Mouse (Mus musculus) lung, embryonic 16.5 days (tissue): ENCODE data around the gene Tnks2. TPM values are rescaled to one million over a fixed set of nuclear protein-coding genes. Genes with fewer than 3 reads are reported as not detected.

ENCODE experiments used
- ATAC-seq: fragments of 200-750 bp; cut with Nextera tagmentation; 2 replicates; pipeline ENCODE4 v1.8.0; 2017; ENCODE audit warnings: low read depth, mild to moderate bottlenecking, moderate library complexity
- H3K27ac ChIP-seq: fragments of 300-500 bp; sonication (generic); 2 replicates; pipeline ENCODE4 v1.5.1; 2014; ENCODE audit warnings: mild to moderate bottlenecking, control low read depth, low read length
- H3K27me3 ChIP-seq: fragments of 300-500 bp; sonication (generic); 2 replicates; pipeline ENCODE4 v1.6.1; 2014; ENCODE audit warnings: low read depth, low read length, mixed read lengths; ENCODE audit not compliant: control insufficient read depth, insufficient read depth
- H3K36me3 ChIP-seq: fragments of 300-500 bp; sonication (generic); 2 replicates; pipeline ENCODE4 v1.6.1; 2014; ENCODE audit warnings: low read length; ENCODE audit not compliant: control insufficient read depth, insufficient read depth
- H3K4me1 ChIP-seq: fragments of 300-500 bp; sonication (generic); replicated peaks from 2 replicates; pipeline ENCODE4 v1.6.1; 2014; ENCODE audit warnings: low read length, mixed read lengths; ENCODE audit not compliant: control insufficient read depth, insufficient read depth
- H3K4me2 ChIP-seq: fragments of 300-500 bp; sonication (generic); 2 replicates; pipeline ENCODE4 v1.6.1; 2014; ENCODE audit warnings: low read depth, low read length, control low read depth
- H3K4me3 ChIP-seq: fragments of 300-500 bp; sonication (generic); 2 replicates; pipeline ENCODE4 v1.5.1; 2014; ENCODE audit warnings: mild to moderate bottlenecking, low read length, control low read depth
- H3K9ac ChIP-seq: fragments of 300-500 bp; sonication (generic); 2 replicates; pipeline ENCODE4 v1.6.1; 2014; ENCODE audit warnings: low read length, control low read depth
- H3K9me3 ChIP-seq: fragments of 300-500 bp; sonication (generic); 2 replicates; pipeline ENCODE4 v1.6.1; 2016; ENCODE audit warnings: low read length; ENCODE audit not compliant: control insufficient read depth
- WGBS: fragments of 180-500 bp; shearing (Covaris S2); extraction: QIAGEN DNeasy Blood & Tissue Kit; methylation state at CpG from one replicate; pipeline ENCODE4 v1.1.7; 2014; 5-methylcytosine and 5-hydroxymethylcytosine counted together
- polyA plus RNA-seq: library from polyadenylated mRNA; unstranded; fragments of >200 nt; fragmentation: Nextera tagmentation; extraction: Ambion mirVana; gene quantifications from 2 replicates; pipeline ENCODE4 v1.2.1, GENCODE M21; 2015

Tnks2 gene
- polyA plus RNA-seq: 24.3 and 31.5 TPM in 2 replicates

DNA sequence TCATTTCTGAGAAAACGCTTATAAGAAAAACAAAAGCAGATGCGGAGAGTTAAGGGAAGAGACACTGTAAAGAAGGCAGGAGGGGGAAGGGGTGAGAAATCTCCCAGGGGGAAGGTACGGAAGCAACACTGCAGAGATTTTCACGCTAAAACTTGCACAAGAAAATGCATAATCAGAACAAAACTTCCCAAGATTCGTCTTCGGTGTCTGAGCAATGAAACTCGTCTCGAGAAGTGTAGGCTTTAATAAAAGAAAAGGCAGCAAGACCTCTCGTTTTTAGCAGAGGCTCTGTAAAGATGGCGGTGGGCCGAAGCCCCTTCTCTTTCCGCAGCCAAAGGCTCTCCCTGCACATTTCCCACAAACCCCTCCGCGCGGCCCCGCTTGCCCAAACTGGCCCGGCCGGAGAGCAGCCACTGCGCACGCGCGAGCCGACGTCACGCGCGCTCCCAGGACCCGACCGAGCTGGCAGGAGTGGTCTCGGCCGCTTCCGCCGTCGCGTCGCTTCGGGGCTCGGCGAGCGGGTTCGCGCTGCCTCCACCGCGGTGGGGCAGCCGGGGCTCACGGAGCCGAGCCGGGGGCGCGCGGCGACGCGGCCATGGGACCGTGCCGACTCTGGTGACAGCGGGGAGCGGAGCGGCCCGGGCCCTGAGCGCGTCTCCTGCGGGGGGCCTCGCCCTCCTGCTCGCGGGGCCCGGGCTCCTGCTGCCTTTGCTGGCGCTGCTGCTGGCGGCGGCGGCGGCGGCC is at the start of gene Tnks2:
Gene Tnks2, plus strand, starts transcription at position 445 of the 744 bp plus-strand sequence.
- peak within 1 kb of the TSS; percentile 82 for H3K4me2 ChIP-seq
- peaks cover 2% of the 10 kb centered on the region for H3K36me3 ChIP-seq
- H3K9ac ChIP-seq: peak within 1 kb of the TSS; percentile 95
- peak within 1 kb of the TSS; percentile 67 for H3K4me3 ChIP-seq
- no peaks in the 10 kb centered on the region for H3K9me3 ChIP-seq
- ATAC-seq: peak; percentile 98
- H3K27ac ChIP-seq: peak within 1 kb of the TSS; percentile 99
- H3K27me3 ChIP-seq: no peaks in the 10 kb centered on the region
- peaks cover 11% of the 10 kb centered on the region for H3K4me1 ChIP-seq
- WGBS: under 1% methylated on average over 53 of the region's 73 CpGs

DNA sequence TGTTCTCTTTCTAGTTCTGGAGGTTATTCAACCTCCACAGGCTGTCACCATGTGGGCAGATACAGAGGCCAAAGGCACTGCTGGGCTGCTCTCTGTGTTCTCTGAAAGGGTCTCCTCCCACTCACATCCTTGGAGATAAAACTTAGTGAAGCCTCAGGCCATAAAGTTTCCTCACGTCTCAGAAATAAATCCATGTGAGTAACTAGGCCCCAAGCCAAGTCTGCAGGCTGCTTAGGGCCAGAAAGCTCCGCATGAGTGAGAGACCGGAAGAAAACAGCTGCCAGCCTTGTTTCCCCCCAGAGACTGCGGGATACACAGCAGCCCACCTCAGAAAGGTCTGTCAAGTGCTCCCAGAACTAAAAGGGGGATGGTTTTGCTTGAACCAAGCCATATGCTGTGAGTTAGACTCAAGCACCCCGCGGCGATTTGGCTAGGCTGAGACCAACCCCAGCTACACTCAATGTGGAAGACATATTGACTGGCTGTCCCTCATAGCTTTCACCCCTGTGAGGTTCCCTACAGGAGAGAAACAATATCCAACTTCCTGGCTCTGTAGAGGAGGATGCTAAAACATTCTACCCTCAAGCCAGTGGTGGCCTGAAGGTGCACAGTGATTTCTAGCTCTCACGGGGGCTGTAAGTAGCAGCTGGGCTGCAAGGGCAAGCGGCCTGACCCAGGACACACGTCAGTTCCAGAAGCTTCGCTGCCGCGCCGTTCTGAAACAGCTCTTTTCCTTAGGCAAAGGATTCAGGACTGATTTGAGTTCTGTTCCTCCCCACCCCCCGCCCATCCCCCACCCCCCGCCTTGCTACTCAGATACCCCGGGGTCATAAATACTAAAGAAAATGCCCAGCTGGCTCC is 43.9 kb upstream of the Tnks2 start:
- no peaks in the 10 kb centered on the region for H3K36me3 ChIP-seq
- peak; percentile 88 for ATAC-seq
- H3K4me2 ChIP-seq: no peak overlapping the region
- WGBS: 59% methylated on average over 17 of the region's 17 CpGs
- H3K4me3 ChIP-seq: no peak overlapping the region
- peak overlapping the region; percentile 49 for H3K27ac ChIP-seq
- H3K9me3 ChIP-seq: no peaks in the 10 kb centered on the region
- no peaks in the 10 kb centered on the region for H3K27me3 ChIP-seq
- peaks cover 9% of the 10 kb centered on the region for H3K4me1 ChIP-seq
- H3K9ac ChIP-seq: no peak overlapping the region

DNA sequence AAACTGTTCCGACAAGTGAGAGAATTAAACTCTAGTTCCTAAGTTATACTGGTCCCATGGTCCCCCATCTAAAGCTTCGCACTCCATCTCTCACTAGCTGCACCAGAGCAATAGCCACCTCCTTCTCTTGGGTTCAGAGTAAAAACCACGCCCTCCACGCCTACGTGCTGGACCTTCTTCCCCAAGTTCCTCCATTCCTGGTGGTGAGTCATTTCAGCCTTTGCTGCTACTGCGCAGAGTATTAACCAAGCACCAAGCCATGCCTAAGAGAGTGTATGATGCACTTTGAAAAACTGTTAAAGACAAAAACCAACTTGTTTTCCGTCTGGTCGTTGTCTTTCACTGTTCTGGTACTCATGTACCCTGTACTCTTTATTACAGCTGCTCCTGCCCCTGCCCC is 41.4 kb upstream of the Tnks2 start:
- Histone ChIP-seq H3K9me3 (no peaks in the 10 kb centered on the region), H3K4me1 (peaks cover 21% of the 10 kb centered on the region), H3K4me2 (no peak overlapping the region), H3K4me3 (no peak overlapping the region), H3K27me3 (no peaks in the 10 kb centered on the region), H3K36me3 (no peaks in the 10 kb centered on the region), H3K27ac (no peak overlapping the region), H3K9ac (no peak overlapping the region)
- ATAC-seq: no peak
- 71% methylated on average over 8 of the region's 8 CpGs for WGBS

DNA sequence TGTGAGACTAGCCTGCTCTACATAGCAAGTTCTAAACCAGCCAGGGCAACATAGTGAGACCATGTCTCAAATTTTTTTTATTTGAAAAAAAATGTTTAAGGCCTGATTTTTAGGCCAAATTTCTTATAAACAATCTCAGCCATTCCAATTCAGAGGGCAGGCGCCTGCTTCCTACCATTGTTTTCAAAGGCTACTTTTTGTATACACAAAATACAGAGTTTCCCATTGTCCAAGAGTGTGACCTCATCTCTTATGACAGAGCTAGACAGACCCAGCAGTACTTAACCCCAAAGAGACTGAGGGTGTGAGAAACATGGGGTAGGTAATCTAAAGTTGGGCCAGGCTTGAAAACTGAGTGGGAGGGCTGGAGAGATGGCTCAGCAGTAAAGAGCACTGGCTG is 40.6 kb upstream of the Tnks2 start:
- no peaks in the 10 kb centered on the region for H3K36me3 ChIP-seq
- no peaks in the 10 kb centered on the region for H3K9me3 ChIP-seq
- H3K4me3 ChIP-seq: no peak overlapping the region
- H3K27me3 ChIP-seq: no peaks in the 10 kb centered on the region
- H3K9ac ChIP-seq: no peak overlapping the region
- peak; percentile 24 for ATAC-seq
- H3K27ac ChIP-seq: no peak overlapping the region; the same call in 1 of the 2 replicates
- H3K4me1 ChIP-seq: peaks cover 22% of the 10 kb centered on the region
- 42% methylated on average over 1 of the region's 1 CpGs for WGBS
- H3K4me2 ChIP-seq: no peak overlapping the region

DNA sequence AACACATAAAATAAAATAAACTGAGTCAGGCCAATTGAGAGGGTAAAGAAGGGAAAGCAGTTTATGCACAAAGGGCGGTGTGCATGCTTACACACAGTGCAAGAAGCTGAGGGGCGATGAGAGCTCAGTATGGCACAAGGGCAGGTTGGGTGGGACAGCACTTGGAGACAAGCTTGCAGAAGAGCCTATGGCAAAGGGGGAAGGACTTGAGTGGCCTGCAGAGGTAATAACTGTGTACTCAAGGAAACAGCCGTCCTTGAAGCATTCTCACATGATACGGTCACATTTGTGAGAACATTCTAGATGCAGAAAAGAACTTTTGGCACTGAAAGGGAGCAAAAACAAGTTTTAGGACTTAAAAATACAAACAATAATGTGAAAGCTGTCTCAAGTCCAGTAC is 40.0 kb upstream of the Tnks2 start:
- Histone ChIP-seq H3K36me3 (no peaks in the 10 kb centered on the region), H3K9ac (no peak overlapping the region), H3K27ac (0 out of 2 replicates have a peak overlapping the region, but pooled peaks have one; percentile 24), H3K9me3 (no peaks in the 10 kb centered on the region), H3K4me2 (no peak overlapping the region), H3K4me1 (peaks cover 24% of the 10 kb centered on the region), H3K4me3 (no peak overlapping the region), H3K27me3 (no peaks in the 10 kb centered on the region)
- 74% methylated on average over 4 of the region's 4 CpGs for WGBS
- peak; percentile 27; the same call in 1 of the 2 replicates for ATAC-seq

DNA sequence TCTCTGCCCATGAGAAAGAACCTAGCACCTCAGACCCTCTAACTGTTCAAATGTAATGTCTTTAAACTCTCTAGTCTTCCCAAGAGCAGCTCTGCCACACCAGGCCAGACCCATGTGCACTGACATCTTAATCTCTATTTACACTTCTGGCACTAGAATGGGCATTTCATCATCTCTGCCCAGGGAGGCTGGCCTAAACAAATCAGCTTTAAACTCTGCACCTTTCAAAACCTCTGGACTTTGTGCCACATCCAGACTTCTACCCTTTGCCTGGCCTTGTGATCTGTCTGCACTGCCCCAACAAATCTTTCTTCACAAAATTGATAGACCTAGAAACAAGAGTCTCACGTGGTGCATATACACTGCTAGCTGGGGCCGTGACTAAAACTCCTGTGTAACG is 38.8 kb upstream of the Tnks2 start:
- no peaks in the 10 kb centered on the region for H3K36me3 ChIP-seq
- no peaks in the 10 kb centered on the region for H3K27me3 ChIP-seq
- ATAC-seq: no peak
- H3K9ac ChIP-seq: no peak overlapping the region
- no peak overlapping the region for H3K4me3 ChIP-seq
- H3K4me1 ChIP-seq: peaks cover 29% of the 10 kb centered on the region
- H3K4me2 ChIP-seq: no peak overlapping the region
- WGBS: 46% methylated on average over 3 of the region's 3 CpGs
- H3K9me3 ChIP-seq: no peaks in the 10 kb centered on the region
- no peak overlapping the region for H3K27ac ChIP-seq

DNA sequence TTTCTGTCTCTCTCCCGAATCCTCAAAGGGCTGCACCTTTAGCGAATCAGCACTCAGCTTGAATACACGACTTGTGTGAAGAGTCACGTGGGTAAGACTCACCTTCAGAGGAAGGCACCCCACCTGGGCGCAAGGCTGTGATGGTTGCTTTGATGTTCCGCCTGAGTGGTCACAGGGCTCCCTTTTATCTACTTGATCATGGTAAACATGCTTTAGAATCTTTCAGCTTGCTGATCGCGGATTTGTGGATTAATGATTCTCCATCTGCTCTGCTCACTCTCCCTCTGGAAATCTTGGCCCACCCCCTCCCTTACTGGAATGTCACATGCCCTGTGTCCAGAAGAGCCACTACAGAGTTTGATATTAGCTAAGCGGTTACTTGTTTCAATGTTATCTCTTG is 37.1 kb upstream of the Tnks2 start:
- H3K4me1 ChIP-seq: peaks cover 30% of the 10 kb centered on the region
- peak overlapping the region; percentile 29; the same call in 1 of the 2 replicates for H3K27ac ChIP-seq
- H3K4me3 ChIP-seq: no peak overlapping the region
- H3K9ac ChIP-seq: no peak overlapping the region
- no peaks in the 10 kb centered on the region for H3K9me3 ChIP-seq
- WGBS: 43% methylated on average over 9 of the region's 9 CpGs
- no peak overlapping the region for H3K4me2 ChIP-seq
- H3K27me3 ChIP-seq: no peaks in the 10 kb centered on the region
- H3K36me3 ChIP-seq: no peaks in the 10 kb centered on the region
- peak; percentile 11; the same call in 1 of the 2 replicates for ATAC-seq

DNA sequence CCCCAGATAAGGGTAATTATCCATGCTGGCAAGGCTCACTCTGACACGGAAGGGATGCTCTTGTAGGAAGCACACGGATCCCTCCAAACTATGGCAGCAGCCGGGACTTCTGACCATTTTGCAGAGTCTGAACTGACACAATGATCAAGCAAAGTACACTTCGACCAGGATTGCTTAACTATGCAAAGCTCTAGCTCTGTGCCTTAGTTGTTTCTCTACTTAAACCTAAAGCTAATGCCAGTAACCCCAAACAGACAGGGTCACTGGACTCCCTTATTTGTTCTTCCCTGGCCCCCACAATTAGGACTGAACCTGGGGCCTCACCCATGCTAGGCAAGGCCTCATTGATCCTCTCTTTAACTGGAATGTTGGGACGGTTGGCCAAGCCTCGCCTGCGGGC is 33.7 kb upstream of the Tnks2 start:
- Histone ChIP-seq H3K4me3 (no peak overlapping the region), H3K4me1 (peaks cover 22% of the 10 kb centered on the region), H3K4me2 (no peak overlapping the region), H3K9ac (no peak overlapping the region), H3K9me3 (peaks cover 5% of the 10 kb centered on the region; the same call in 1 of the 2 replicates), H3K27me3 (no peaks in the 10 kb centered on the region), H3K36me3 (no peaks in the 10 kb centered on the region), H3K27ac (no peak overlapping the region)
- no peak for ATAC-seq
- 77% methylated on average over 7 of the region's 7 CpGs for WGBS
